Mouse (Mus musculus): ENCODE measurements at regions not wholly inside any gene's neighbourhood (a gene's known extent, or its start where the extent isn't known, plus 50 kb on each side); places are given as distances from the start of the nearest gene placed in this dataset.

DNA sequence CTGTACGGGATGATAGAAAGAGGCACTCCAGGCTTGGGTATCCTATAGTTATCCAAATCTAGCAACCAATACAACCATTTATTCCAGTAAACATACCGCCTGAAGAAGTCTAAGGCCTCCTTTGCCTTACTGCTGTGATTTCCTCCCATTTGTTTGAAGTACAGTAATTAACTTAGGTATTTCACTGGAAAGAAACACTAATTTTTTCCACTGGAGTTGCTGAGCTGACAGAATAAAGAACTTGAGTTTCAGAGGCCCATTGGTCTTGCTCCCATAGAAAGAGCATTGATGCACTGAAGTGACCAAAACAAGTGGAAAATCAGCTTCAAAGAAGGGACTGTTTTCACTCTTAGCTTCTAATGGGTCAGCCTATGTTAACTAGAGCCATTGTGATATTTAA lies 1100.8 kb upstream of the Gm7489 start:
- Histone ChIP-seq H3K4me2 (replicated peaks) (no peak overlapping the region), H3K4me1 (no peaks in the 10 kb centered on the region), H3K36me3 (no peaks in the 10 kb centered on the region), H3K4me3 (no peak overlapping the region), H3K9me3 (no peaks in the 10 kb centered on the region), H3K27me3 (no peaks in the 10 kb centered on the region), H3K27ac (no peak overlapping the region), H3K9ac (no peak overlapping the region)
- ATAC-seq (ENCODE audit: insufficient number of reproducible peaks, insufficient read depth, low FRiP score, low TSS enrichment) = no peak
- WGBS = 86% methylated on average over 2 of the region's 2 CpGs

DNA sequence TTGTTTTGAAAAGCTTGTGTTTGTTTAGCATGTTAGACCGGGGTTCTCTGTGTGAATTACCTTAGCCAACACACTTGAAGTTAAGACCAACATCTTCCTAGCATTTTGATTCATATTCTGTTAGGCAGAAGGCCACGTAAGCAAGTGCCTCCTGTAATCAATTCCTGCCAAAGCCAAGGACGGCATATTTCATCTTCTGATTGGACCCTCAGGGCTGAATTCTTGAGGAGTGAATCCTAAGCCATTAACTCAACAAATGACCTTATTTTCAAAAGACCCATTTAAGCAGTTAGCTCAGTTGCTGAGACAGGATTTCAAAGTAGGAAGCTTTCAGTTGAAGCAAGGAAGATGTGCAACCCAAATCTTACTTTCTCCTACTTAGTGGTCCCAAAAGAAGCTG lies 1099.5 kb upstream of the Gm7489 start:
- H3K9ac ChIP-seq = no peak overlapping the region
- no peaks in the 10 kb centered on the region for H3K4me1 ChIP-seq
- no peak overlapping the region for H3K27ac ChIP-seq
- no peak overlapping the region for H3K4me2 ChIP-seq (replicated peaks)
- no peaks in the 10 kb centered on the region for H3K27me3 ChIP-seq
- H3K4me3 ChIP-seq = no peak overlapping the region
- H3K9me3 ChIP-seq = no peaks in the 10 kb centered on the region
- ATAC-seq (ENCODE audit: insufficient number of reproducible peaks, insufficient read depth, low FRiP score, low TSS enrichment) = no peak
- no peaks in the 10 kb centered on the region for H3K36me3 ChIP-seq
- WGBS = 63% methylated on average over 3 of the region's 3 CpGs

DNA sequence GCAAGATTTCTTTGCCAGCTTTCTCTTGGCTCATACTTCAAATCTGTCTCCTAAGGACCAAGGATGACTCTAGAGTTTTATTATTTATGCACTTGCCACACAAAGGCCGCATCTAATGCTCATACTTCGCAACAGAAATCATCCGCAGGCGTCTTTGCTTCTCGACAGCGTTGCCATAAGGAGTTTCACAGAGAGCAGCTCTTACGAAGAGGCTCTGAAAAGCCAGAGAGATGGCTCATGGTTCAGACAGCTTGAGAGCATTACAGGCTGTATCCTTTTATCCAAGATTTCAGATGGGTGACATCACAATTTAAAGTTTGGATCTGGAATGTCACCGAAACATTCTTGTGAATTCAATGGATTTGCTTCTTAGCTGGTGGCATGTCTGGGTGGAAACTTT lies 1098.7 kb upstream of the Gm7489 start:
- H3K4me3 ChIP-seq = no peak overlapping the region
- no peaks in the 10 kb centered on the region for H3K4me1 ChIP-seq
- no peaks in the 10 kb centered on the region for H3K36me3 ChIP-seq
- no peaks in the 10 kb centered on the region for H3K27me3 ChIP-seq
- H3K27ac ChIP-seq = no peak overlapping the region
- ATAC-seq (ENCODE audit: insufficient number of reproducible peaks, insufficient read depth, low FRiP score, low TSS enrichment) = no peak
- H3K9me3 ChIP-seq = no peaks in the 10 kb centered on the region
- no peak overlapping the region for H3K9ac ChIP-seq
- H3K4me2 ChIP-seq (replicated peaks) = no peak overlapping the region
- 93% methylated on average over 8 of the region's 8 CpGs for WGBS

DNA sequence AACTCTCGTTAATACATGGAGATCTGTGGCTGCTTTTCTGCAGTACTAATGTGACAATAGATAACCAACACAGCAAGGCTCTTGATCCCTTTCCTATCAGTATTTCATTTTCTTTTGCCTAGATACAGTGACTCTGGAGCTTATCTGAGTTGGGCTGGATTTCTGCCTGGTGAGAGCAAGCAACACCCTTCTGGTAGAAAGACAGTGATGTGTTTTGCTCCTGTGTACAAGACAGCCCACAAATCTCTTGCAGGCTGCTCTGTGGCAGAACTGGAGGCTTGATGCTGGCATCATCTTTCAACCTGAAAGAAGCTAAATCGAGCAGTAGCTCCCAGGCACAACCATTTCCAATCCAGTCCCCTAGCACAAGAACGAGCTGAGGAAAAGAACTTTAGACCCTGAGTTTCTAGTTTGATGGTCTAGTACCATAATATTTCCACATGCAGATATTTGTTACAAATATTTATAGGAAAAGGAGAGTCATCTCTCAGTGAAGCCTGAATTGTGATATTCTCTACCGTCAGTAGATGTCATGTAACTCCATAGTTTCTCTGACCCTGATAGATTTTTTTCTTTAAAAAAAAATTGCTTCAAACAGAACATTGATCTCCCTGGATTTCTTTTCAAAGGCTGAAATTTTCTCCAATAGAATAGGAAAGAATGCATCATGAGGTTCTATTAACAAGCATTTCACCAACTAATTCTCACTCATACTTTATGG lies 1079.1 kb upstream of the Gm7489 start:
- WGBS = 73% methylated on average over 4 of the region's 4 CpGs
- Histone ChIP-seq H3K9ac (no peak overlapping the region), H3K27me3 (no peaks in the 10 kb centered on the region), H3K4me3 (no peak overlapping the region), H3K4me1 (no peaks in the 10 kb centered on the region), H3K9me3 (no peaks in the 10 kb centered on the region), H3K27ac (no peak overlapping the region), H3K4me2 (replicated peaks) (no peak overlapping the region), H3K36me3 (no peaks in the 10 kb centered on the region)
- ATAC-seq (ENCODE audit: insufficient number of reproducible peaks, insufficient read depth, low FRiP score, low TSS enrichment) = no peak

DNA sequence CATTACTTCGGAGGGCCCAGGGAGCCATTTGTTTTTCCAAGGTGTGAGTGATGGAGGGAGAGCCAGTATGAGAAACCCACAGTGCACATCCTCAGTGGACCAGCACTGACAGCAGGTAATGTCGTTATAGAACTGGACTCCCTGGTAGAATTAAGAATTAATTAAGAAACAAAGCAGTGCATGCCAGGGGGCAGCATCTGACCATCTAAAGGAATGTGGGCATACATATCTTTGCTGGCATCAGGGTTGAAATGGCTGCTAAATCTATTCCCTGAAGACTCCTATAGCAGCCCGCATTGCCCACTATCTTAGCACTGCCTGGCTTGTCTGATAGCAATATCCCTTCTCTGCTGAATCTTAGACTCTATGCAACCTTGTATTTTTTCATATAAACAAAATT lies 1076.1 kb upstream of the Gm7489 start:
- Histone ChIP-seq H3K4me2 (replicated peaks) (no peak overlapping the region), H3K4me3 (no peak overlapping the region), H3K9ac (no peak overlapping the region), H3K36me3 (no peaks in the 10 kb centered on the region), H3K27ac (no peak overlapping the region), H3K27me3 (no peaks in the 10 kb centered on the region), H3K9me3 (no peaks in the 10 kb centered on the region), H3K4me1 (no peaks in the 10 kb centered on the region)
- ATAC-seq (ENCODE audit: insufficient number of reproducible peaks, insufficient read depth, low FRiP score, low TSS enrichment) = no peak
- 70% methylated on average over 3 of the region's 3 CpGs for WGBS

DNA sequence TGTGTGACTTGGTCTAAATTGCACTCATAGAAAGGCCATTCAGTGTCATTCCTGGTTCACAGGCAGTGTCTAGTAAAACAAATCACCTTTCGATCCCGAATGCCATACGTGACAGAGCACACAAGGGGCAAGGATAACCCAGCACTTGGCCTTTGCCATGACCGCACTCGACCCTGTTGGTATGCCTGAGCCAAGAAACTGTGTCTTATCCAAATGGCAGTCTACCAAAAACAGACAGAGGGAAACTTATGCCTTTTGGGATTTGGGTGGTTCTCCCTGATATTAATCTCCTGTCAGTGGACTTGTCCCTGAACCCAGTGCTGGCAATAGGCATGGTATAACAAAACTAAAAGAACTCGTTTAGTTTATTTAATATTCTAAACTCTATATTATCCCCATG lies 1063.9 kb upstream of the Gm7489 start:
- ATAC-seq (ENCODE audit: insufficient number of reproducible peaks, insufficient read depth, low FRiP score, low TSS enrichment) = no peak
- H3K4me1 ChIP-seq = no peaks in the 10 kb centered on the region
- H3K4me3 ChIP-seq = no peak overlapping the region
- no peaks in the 10 kb centered on the region for H3K36me3 ChIP-seq
- no peak overlapping the region for H3K4me2 ChIP-seq (replicated peaks)
- WGBS = 92% methylated on average over 6 of the region's 6 CpGs
- H3K9me3 ChIP-seq = no peaks in the 10 kb centered on the region
- no peak overlapping the region for H3K9ac ChIP-seq
- H3K27ac ChIP-seq = no peak overlapping the region
- H3K27me3 ChIP-seq = no peaks in the 10 kb centered on the region

DNA sequence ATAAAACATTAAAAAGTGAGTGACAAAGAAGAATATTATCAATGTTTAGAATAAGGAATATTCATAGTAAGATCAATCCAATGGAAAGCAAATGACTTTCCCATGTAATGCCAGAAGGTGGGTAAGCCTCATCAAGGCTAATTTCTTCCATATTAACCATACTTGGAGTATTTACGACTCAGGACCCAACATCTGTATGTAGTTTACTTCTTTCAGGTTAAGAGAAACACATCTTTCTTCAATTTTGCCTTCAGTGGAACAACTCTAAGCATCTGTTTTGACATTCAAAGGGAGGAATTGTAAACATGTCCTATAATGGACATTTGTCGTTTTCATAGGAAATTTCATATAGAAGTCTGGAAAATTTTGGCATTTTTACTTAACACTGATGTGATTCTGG lies 1047.8 kb upstream of the Gm7489 start:
- WGBS = 29% methylated on average over 2 of the region's 2 CpGs
- no peak overlapping the region for H3K4me3 ChIP-seq
- H3K4me1 ChIP-seq = no peaks in the 10 kb centered on the region
- no peaks in the 10 kb centered on the region for H3K27me3 ChIP-seq
- H3K4me2 ChIP-seq (replicated peaks) = no peak overlapping the region
- H3K9me3 ChIP-seq = no peaks in the 10 kb centered on the region
- no peak for ATAC-seq (ENCODE audit: insufficient number of reproducible peaks, insufficient read depth, low FRiP score, low TSS enrichment)
- H3K9ac ChIP-seq = no peak overlapping the region
- H3K27ac ChIP-seq = no peak overlapping the region
- no peaks in the 10 kb centered on the region for H3K36me3 ChIP-seq

DNA sequence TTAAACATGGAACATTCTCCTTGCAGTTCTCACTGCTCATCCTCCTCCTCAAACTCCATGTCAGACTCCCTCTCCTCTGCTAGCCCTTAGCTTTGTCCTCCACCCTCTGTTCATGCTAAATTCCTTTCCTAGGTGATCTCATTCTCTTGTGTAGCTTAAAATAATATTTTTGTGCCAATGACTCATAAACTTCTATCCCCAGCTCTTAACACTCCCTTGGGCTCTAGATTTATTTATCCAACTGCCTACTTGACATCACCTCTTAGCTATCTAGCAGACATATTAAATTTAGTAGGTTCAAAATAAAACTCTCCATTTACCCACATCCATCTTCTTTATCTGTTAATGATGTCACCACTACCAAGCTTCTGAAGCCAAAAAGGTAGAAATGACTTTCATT lies 1036.6 kb upstream of the Gm7489 start:
- Histone ChIP-seq H3K27me3 (no peaks in the 10 kb centered on the region), H3K36me3 (no peaks in the 10 kb centered on the region), H3K9me3 (no peaks in the 10 kb centered on the region), H3K9ac (no peak overlapping the region), H3K4me3 (no peak overlapping the region), H3K27ac (no peak overlapping the region), H3K4me1 (no peaks in the 10 kb centered on the region), H3K4me2 (replicated peaks) (no peak overlapping the region)
- no peak for ATAC-seq (ENCODE audit: insufficient number of reproducible peaks, insufficient read depth, low FRiP score, low TSS enrichment)

DNA sequence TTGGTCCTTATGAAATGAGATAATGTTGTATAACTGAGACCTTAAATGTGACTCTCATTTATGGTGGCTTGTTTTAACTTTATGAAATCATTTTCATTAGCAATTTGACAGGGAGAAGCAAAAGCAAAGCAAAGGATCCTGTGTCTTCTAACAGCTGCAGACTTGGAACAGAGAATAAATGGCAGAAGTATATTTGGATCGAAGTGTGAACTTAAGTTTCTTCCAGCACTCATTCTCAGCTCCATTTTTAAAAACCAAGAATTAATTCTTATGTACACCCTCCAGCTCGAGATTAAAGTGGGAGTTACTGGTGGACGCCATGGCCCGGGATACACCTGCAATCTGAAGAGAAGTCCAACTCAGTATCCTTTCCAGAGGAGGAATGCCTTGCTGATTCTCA lies 1026.0 kb upstream of the Gm7489 start:
- Histone ChIP-seq H3K9ac (no peak overlapping the region), H3K4me3 (no peak overlapping the region), H3K27me3 (no peaks in the 10 kb centered on the region), H3K9me3 (no peaks in the 10 kb centered on the region), H3K4me1 (no peaks in the 10 kb centered on the region), H3K4me2 (replicated peaks) (no peak overlapping the region), H3K36me3 (no peaks in the 10 kb centered on the region), H3K27ac (no peak overlapping the region)
- 77% methylated on average over 4 of the region's 4 CpGs for WGBS
- no peak for ATAC-seq (ENCODE audit: insufficient number of reproducible peaks, insufficient read depth, low FRiP score, low TSS enrichment)

DNA sequence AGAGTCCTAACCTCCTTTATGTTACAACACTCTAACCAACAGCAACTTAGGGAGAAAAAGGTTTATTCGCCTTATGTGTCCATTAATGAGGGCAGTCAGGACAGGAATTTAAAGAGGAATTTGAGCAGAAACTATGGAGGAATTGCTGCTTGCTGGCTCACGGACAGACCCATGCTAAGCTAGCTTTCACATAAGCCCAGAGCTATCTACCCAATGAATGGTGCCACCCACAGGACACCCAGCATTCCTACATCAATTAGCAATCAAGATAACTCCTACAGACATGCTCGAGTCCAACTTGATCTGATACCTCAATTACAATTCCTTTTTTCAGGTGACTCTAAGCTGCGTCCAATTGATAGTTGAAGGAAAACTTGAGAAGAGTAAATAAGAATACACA lies 1021.2 kb upstream of the Gm7489 start:
- H3K9ac ChIP-seq = no peak overlapping the region
- H3K27ac ChIP-seq = no peak overlapping the region
- H3K4me2 ChIP-seq (replicated peaks) = no peak overlapping the region
- H3K9me3 ChIP-seq = no peaks in the 10 kb centered on the region
- H3K36me3 ChIP-seq = no peaks in the 10 kb centered on the region
- H3K4me3 ChIP-seq = no peak overlapping the region
- H3K4me1 ChIP-seq = no peaks in the 10 kb centered on the region
- 82% methylated on average over 4 of the region's 4 CpGs for WGBS
- ATAC-seq (ENCODE audit: insufficient number of reproducible peaks, insufficient read depth, low FRiP score, low TSS enrichment) = no peak
- H3K27me3 ChIP-seq = no peaks in the 10 kb centered on the region

DNA sequence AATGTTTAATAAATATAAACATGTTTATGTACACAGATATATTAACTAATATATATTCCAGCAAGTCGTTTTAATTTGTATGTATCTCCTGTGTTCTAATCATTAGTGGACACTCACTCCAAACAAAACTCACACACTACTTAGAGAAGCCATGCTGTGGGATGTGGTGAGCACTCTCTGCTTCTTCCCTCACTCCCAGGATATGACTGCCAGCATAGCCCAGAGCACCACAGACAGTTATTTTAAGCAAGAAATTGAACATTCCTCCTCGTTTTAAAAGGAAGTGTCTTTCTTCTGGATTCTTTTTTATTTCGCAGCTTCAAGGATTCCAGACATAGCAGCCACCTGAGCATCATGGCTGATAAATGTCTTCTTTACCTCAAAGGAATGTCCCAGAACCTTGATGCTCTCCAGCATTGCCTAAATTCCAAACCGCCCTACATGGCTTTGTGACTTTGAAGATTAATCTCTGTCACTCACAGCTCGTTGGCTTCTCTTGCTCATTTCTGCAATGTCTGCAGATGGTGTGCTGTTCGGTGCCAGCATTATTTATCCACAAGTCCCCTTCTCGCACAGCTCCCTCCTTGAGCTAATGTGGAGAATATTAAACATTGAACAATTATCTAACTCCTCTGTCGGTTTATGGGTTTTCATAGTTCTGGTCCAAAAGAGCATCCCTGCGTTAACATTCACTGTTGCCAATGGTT lies 992.3 kb upstream of the Gm7489 start:
- no peaks in the 10 kb centered on the region for H3K9me3 ChIP-seq
- no peak for ATAC-seq (ENCODE audit: insufficient number of reproducible peaks, insufficient read depth, low FRiP score, low TSS enrichment)
- H3K36me3 ChIP-seq = no peaks in the 10 kb centered on the region
- 74% methylated on average over 9 of the region's 9 CpGs for WGBS
- H3K4me1 ChIP-seq = no peaks in the 10 kb centered on the region
- H3K4me2 ChIP-seq (replicated peaks) = no peak overlapping the region
- H3K27ac ChIP-seq = no peak overlapping the region
- H3K9ac ChIP-seq = no peak overlapping the region
- H3K27me3 ChIP-seq = no peaks in the 10 kb centered on the region
- no peak overlapping the region for H3K4me3 ChIP-seq

DNA sequence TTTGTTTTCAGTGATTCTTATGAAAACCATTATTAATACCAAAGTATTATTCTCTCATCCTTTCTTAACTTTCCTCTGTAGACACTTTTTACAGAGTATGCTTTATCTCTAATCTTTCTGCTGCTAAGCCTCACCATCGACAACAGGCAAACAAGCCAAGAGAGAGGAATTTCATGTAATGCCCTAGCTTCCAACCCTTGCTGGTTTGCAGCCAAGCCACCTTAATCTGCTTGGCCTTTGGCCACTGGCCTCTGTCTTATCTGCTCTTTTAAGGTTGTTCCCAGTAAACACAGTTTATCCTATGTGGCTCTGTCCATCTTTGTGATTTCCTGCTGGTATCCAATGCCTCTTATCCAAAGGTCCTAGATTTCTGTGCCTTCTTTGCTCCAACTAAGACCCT lies 986.6 kb upstream of the Gm7489 start:
- Histone ChIP-seq H3K36me3 (no peaks in the 10 kb centered on the region), H3K4me3 (no peak overlapping the region), H3K27me3 (no peaks in the 10 kb centered on the region), H3K4me1 (no peaks in the 10 kb centered on the region), H3K27ac (no peak overlapping the region), H3K9ac (no peak overlapping the region), H3K4me2 (replicated peaks) (no peak overlapping the region), H3K9me3 (no peaks in the 10 kb centered on the region)
- WGBS = 76% methylated on average over 1 of the region's 1 CpGs
- ATAC-seq (ENCODE audit: insufficient number of reproducible peaks, insufficient read depth, low FRiP score, low TSS enrichment) = no peak
